Mouse (Mus musculus) intestine, postnatal 0 days (tissue): Measurements from ENCODE around the gene Tmem240. TPM values are rescaled to one million over a fixed set of nuclear protein-coding genes. Genes with fewer than 3 reads are reported as not detected.

Experiments used
- ATAC-seq: fragments of 200-750 bp; cut with Nextera tagmentation; 2 replicates; pipeline ENCODE4 v1.8.0; 2017; ENCODE audit warnings: mild to moderate bottlenecking, moderate TSS enrichment, moderate library complexity
- H3K27ac ChIP-seq: fragments of 300-500 bp; sonication (generic); 2 replicates; pipeline ENCODE4 v1.5.1; 2014; ENCODE audit warnings: mild to moderate bottlenecking, low read depth, low read length, moderate library complexity
- H3K27me3 ChIP-seq: fragments of 300-500 bp; sonication (generic); replicated peaks from 2 replicates; pipeline ENCODE4 v1.6.1; 2014; ENCODE audit warnings: low read length, mixed read lengths; ENCODE audit not compliant: control insufficient read depth, insufficient read depth
- H3K36me3 ChIP-seq: fragments of 300-500 bp; sonication (generic); 2 replicates; pipeline ENCODE4 v1.6.1; 2014; ENCODE audit warnings: mild to moderate bottlenecking, moderate library complexity; ENCODE audit not compliant: control insufficient read depth, insufficient read depth
- H3K4me1 ChIP-seq: fragments of 300-500 bp; sonication (generic); replicated peaks from 2 replicates; pipeline ENCODE4 v1.6.1; 2014; ENCODE audit warnings: antibody characterized with exemption, low read length, mixed read lengths; ENCODE audit not compliant: control insufficient read depth, insufficient read depth
- H3K4me2 ChIP-seq: fragments of 300-500 bp; sonication (generic); replicated peaks from 2 replicates; pipeline ENCODE4 v1.6.1; 2014; ENCODE audit warnings: low read depth, mild to moderate bottlenecking, moderate library complexity
- H3K4me3 ChIP-seq: fragments of 300-500 bp; sonication (generic); 2 replicates; pipeline ENCODE4 v1.5.1; 2014; ENCODE audit warnings: low read depth, low read length
- H3K9ac ChIP-seq: fragments of 300-500 bp; sonication (generic); 2 replicates; pipeline ENCODE4 v1.6.1; 2014; ENCODE audit warnings: mild to moderate bottlenecking, low read depth, low read length
- H3K9me3 ChIP-seq: fragments of 300-500 bp; sonication (generic); 2 replicates; pipeline ENCODE4 v1.6.1; 2016; ENCODE audit warnings: mixed run types; ENCODE audit not compliant: control insufficient read depth
- CTCF ChIP-seq: sonication (generic); IDR thresholded peaks from 2 replicates; pipeline ENCODE4 v1.5.1; 2016; ENCODE audit warnings: low read depth, mild to moderate bottlenecking, control low read depth, antibody characterized with exemption, moderate library complexity
- WGBS: fragments of 180-500 bp; shearing (Covaris S2); extraction: QIAGEN DNeasy Blood & Tissue Kit; methylation state at CpG from one replicate; pipeline ENCODE4 v1.1.7; 2014; 5-methylcytosine and 5-hydroxymethylcytosine counted together
- polyA plus RNA-seq: library from polyadenylated mRNA; unstranded; fragments of >200 nt; fragmentation: Nextera tagmentation; extraction: Ambion mirVana; gene quantifications from 2 replicates; pipeline ENCODE4 v1.2.1, GENCODE M21; 2015

Tmem240 gene
- polyA plus RNA-seq, 1 experiment from 2014 or later: 0.13 TPM

DNA sequence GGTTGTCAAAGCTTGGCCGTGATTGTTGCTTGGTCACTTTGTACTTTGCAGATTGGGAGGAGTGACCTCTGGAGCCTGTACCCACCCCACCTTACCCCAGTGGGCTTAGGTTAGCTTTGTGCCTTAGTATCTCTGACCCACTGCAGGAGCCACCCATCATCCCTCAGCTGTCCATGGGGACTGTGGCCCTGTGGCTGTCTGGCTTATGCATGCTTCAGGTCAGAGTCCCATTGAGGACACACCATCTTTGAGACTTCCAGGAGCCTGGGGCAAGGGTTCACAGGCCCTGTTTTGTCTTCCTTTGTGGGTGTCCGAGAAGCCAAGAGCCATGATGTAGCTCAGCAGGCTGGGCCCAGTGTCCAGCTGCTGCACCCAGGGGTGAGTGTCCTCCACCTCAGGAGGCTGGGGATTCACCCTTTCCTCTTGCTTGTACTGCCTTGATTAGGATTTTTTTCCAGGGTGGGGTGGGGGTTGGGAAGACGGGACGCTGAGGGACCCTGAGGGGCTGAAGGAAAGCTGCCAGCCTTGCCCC lies 39.0 kb upstream of the Tmem240 start:
- Histone ChIP-seq H3K27me3 (no peaks in the 10 kb centered on the region), H3K4me1 (no peaks in the 10 kb centered on the region), H3K4me3 (0 out of 2 replicates have a peak overlapping the region, but pooled peaks have one; percentile 67), H3K4me2 (peak overlapping the region; percentile 91), H3K9ac (no peak overlapping the region), H3K9me3 (no peaks in the 10 kb centered on the region), H3K36me3 (no peaks in the 10 kb centered on the region), H3K27ac (no peak overlapping the region)
- TF ChIP-seq CTCF: no peak
- ATAC-seq: no peak
- 84% methylated on average over 4 of the region's 4 CpGs for WGBS

DNA sequence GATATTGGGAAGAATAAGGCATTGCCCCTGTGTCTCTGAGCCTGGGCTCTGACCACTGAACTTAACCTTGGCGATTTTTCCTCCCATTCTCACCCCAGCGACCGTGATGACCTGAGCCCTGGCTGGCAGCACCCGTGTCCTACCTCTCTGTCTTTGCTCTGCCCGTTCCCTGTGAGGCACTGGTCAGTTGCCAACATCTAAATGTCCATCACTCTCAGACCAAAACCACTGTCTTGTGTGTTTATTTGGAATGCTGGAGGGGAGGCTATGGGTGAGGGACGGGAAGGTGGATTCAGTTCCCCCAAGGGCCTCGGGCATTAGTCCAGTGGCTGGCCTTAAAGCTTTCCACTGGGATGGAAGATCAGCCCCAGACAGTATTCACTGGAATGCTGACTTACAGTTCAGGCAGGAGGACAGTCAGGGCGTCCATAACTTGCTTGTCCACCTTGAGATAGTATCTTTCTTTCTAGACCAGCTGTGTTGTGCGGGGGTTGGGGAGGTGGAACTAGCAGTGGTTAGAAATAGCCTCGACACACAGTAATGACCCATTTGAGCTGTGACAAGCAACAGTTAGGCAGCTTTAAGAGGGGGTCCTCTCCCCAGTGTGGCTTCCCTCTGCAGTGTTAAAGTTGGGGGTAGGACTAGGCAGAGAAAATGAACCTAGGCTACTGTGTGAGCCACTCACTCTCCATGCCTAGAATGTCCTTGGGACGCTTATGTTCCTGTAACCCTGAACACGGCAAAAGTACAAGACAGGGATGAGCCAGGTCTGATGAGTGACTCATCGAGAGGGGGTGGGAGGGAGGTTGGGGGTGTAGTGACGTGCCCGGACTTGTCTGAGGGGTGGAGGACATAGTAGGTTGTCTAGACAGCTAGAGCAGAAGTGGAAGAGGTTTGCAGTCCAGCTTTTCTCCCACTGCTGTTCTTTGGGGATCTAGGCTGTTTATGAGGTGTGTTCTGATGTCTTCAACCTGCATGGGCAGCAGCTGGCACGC lies 38.0 kb upstream of the Tmem240 start:
- H3K27ac ChIP-seq: no peak overlapping the region

DNA sequence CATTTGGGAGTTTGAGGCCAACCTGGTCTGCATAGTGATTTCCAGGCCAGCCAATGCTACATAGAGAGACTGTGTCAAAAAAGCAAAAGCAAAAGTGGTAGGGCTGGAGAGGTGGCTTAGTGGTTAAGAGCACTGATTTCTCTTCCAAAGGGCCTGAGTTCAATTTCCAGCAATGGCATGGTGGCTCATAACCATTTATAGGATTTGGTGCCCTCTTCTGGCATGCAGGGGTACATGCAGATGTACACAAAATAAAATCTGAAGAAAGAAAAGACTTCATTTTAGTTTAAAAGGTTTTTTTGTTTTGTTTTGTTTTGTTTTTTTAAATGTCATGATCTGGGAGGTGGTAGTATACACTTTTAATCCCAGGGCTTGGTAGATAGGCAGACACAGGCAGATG lies 34.2 kb upstream of the Tmem240 start:
- Histone ChIP-seq H3K9ac (no peak overlapping the region), H3K4me1 (no peaks in the 10 kb centered on the region), H3K36me3 (no peaks in the 10 kb centered on the region), H3K27ac (no peak overlapping the region), H3K4me3 (no peak overlapping the region), H3K4me2 (no peak overlapping the region), H3K9me3 (no peaks in the 10 kb centered on the region), H3K27me3 (no peaks in the 10 kb centered on the region)
- peak; percentile 83 for TF ChIP-seq CTCF
- no peak for ATAC-seq

More for the DNA sequence above, 38.0 kb upstream of the Tmem240 start:
- Histone ChIP-seq H3K9me3 (no peaks in the 10 kb centered on the region), H3K36me3 (no peaks in the 10 kb centered on the region), H3K27me3 (no peaks in the 10 kb centered on the region), H3K4me3 (no peak overlapping the region), H3K4me2 (no peak overlapping the region), H3K9ac (no peak overlapping the region), H3K4me1 (no peaks in the 10 kb centered on the region)
- TF ChIP-seq CTCF: no peak
- 67% methylated on average over 16 of the region's 16 CpGs for WGBS
- no peak for ATAC-seq

DNA sequence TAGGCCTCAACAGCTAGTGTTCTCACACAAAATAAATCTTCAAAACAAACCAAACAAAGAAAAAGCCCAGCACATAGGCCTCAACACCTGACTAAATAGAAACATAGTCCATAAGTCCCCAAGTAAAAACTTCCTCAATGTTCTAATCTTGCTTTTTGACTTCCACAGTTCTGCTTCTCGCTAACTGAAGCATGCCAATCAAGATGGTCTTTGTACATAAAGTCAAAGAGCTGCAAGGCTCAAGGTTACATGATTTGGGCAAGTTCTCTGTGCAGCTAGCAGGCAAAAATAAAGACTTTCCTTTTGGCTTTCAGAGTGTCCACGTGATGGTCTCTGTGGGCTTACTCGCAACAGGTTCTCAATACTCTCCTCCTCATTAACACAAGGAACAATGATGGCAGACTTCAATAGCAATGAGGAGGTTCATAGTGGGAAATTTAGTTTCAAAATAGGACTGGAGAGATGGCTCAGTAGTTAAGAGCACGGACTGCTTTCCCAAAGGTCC lies 31.1 kb upstream of the Tmem240 start:
- no peak overlapping the region for H3K9ac ChIP-seq
- TF ChIP-seq CTCF: no peak
- no peak for ATAC-seq
- 0 out of 2 replicates have a peak, but pooled peaks cover 4% of the 10 kb centered on the region for H3K36me3 ChIP-seq
- H3K4me2 ChIP-seq: no peak overlapping the region
- H3K9me3 ChIP-seq: no peaks in the 10 kb centered on the region
- no peaks in the 10 kb centered on the region for H3K27me3 ChIP-seq
- 90% methylated on average over 4 of the region's 4 CpGs for WGBS
- H3K4me1 ChIP-seq: no peaks in the 10 kb centered on the region
- H3K27ac ChIP-seq: no peak overlapping the region
- no peak overlapping the region for H3K4me3 ChIP-seq

DNA sequence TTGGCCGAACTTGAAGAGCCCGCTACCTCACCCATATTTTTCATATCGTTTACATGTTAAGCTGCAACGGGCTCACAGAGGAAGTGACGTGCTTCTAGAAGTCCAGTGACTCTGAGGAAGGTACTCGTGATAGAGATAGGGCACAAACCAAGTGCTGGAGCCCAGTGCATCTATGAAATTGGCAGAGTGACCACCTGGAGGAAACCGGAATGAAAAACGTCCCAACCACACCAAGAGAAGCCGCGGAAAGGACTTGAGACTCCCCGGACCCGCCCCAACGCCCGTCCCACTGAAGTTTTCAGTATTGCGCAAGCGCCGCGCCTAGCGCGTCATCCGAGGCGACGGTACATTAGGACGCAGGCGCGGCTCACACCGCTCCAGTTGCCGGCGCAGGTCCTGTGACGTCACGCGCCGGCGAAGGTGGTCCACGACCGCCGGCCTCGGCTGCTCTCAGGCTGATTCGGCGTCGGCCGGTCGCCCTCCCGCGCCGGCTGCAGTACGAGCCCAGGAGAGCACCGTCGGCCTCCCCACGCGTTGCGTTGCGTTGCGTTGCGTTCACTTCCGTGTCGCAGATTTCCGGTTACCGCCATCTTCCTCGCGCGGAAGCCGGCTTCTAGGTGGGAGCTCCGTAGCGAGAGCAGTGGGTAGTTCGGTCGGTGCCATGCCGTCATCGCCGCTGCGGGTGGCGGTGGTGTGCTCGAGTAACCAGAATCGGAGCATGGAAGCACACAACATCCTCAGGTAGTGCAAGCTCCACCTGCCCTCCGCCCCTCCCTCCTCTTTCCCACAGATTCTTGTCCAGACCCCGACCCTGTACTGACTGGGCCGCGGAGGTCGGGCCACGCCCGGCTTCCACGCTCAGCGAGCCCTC lies 29.6 kb upstream of the Tmem240 start, which contains the start of gene Ssu72:
Gene Ssu72 (plus strand): TSS at position 80 of the 871 bp plus-strand sequence.
- Histone ChIP-seq H3K4me3 (peak within 1 kb of the TSS; percentile 95), H3K9ac (peak within 1 kb of the TSS; percentile 95), H3K36me3 (0 out of 2 replicates have a peak, but pooled peaks cover 4% of the 10 kb centered on the region), H3K4me2 (peak within 1 kb of the TSS; percentile 74), H3K27ac (peak within 1 kb of the TSS; percentile 99), H3K9me3 (no peaks in the 10 kb centered on the region), H3K27me3 (no peaks in the 10 kb centered on the region), H3K4me1 (no peaks in the 10 kb centered on the region)
- peak; percentile 93 for ATAC-seq
- TF ChIP-seq CTCF: no peak
- under 1% methylated on average over 83 of the region's 83 CpGs for WGBS
